Mouse (Mus musculus): Measurements from ENCODE around the gene Lyzl6.

Lyzl6 gene

GRCm38 (mm10) chr11:103638790-103639189 is at the start of gene Lyzl6:
TSS of gene Lyzl6 (minus strand) at chr11:103638890.
- no peak for DNase-seq

GRCm38 (mm10) chr11:103686706-103687105 is 48.0 kb upstream of the Lyzl6 start:
- no peak for DNase-seq

- no peak for DNase-seq
Measured at GRCm38 (mm10) chr11:103685261-103685736, 46.6 kb upstream of the Lyzl6 start.

GRCm38 (mm10) chr11:103683667-103684334 is 45.1 kb upstream of the Lyzl6 start:
- no peak for DNase-seq

- DNase-seq: peak; percentile 52 to 61
Measured at GRCm38 (mm10) chr11:103677042-103677441, 38.4 kb upstream of the Lyzl6 start.

GRCm38 (mm10) chr11:103675556-103675955 is 36.9 kb upstream of the Lyzl6 start:
- DNase-seq: peak; percentile 67 to 70

GRCm38 (mm10) chr11:103666907-103667426 is 28.3 kb upstream of the Lyzl6 start:
- no peak for DNase-seq

- DNase-seq: no peak
Measured at GRCm38 (mm10) chr11:103666181-103666906, 27.7 kb upstream of the Lyzl6 start.

- DNase-seq: no peak
Measured at GRCm38 (mm10) chr11:103665695-103666094, 27.0 kb upstream of the Lyzl6 start.

- DNase-seq: no peak
Measured at GRCm38 (mm10) chr11:103663119-103663518, 24.4 kb upstream of the Lyzl6 start.

GRCm38 (mm10) chr11:103662546-103662945 is 23.9 kb upstream of the Lyzl6 start:
- DNase-seq: no peak

- DNase-seq: no peak
Measured at GRCm38 (mm10) chr11:103661863-103662262, 23.2 kb upstream of the Lyzl6 start.

- DNase-seq: no peak
Measured at GRCm38 (mm10) chr11:103658189-103658588, 19.5 kb upstream of the Lyzl6 start.

GRCm38 (mm10) chr11:103656520-103656919 is 17.8 kb upstream of the Lyzl6 start:
- peak; percentile 28 to 40 for DNase-seq

- DNase-seq: no peak
Measured at GRCm38 (mm10) chr11:103653359-103653965, 14.8 kb upstream of the Lyzl6 start.

- no peak for DNase-seq
Measured at GRCm38 (mm10) chr11:103651426-103651825, 12.7 kb upstream of the Lyzl6 start.

- DNase-seq: no peak
Measured at GRCm38 (mm10) chr11:103649983-103650493, 11.3 kb upstream of the Lyzl6 start.

- peak in 1 of 2 experiments; percentile 12 for DNase-seq
Measured at GRCm38 (mm10) chr11:103649301-103649982, 10.8 kb upstream of the Lyzl6 start, which contains the start of gene Rprml. TSS of gene Rprml (plus strand) at chr11:103649570.

- DNase-seq: no peak
Measured at GRCm38 (mm10) chr11:103648656-103649055, 10.0 kb upstream of the Lyzl6 start.

- DNase-seq: no peak
Measured at GRCm38 (mm10) chr11:103647921-103648620, 9.4 kb upstream of the Lyzl6 start.

GRCm38 (mm10) chr11:103646301-103646700 is 7.6 kb upstream of the Lyzl6 start:
- DNase-seq: no peak

- DNase-seq: no peak
Measured at GRCm38 (mm10) chr11:103645731-103646130, 7.0 kb upstream of the Lyzl6 start.
